Mouse (Mus musculus) left cerebral cortex, postnatal 14 days (tissue): ENCODE data around the gene Tgif1. TPM values are rescaled to one million over a fixed set of nuclear protein-coding genes. Genes with fewer than 3 reads are reported as not detected.
A peak's percentile ranks its signal among the peaks of the same experiment; 100 is the strongest.

ENCODE experiments used
- DNase-seq, 2 experiments: peaks; one replicate each; pipeline ENCODE4 v3.0.0; 2021 to 2022; ENCODE audit warnings: low spot score in 2 of 2, mixed read lengths in 1 of 2
- intact Hi-C: fragments of 180-260 bp; cut with DNase I; formaldehyde crosslinking; loops from one replicate; pipeline ENCODE4 v1.15.1; 2025
- long read RNA-seq, 2 experiments: library from polyadenylated mRNA; stranded (forward); transcript quantifications; one replicate each; pipeline ENCODE4 v2.0.0; 2021
- total RNA-seq, 2 experiments: library from RNA; stranded (reverse); gene quantifications; 2 replicates each; pipeline ENCODE4 v1.2.3; 2021

The Tgif1 gene
- 1 to 10 TPM; 2.1 to 3.4 TPM for total RNA-seq
- long read RNA-seq, experiment 1, partial matches to known transcripts, result 0 of 2 reads
- long read RNA-seq, experiment 1, other reads (novel, unspliced or antisense), result 1 of 2 reads
- long read RNA-seq, experiment 2, result 0 reads

DNA sequence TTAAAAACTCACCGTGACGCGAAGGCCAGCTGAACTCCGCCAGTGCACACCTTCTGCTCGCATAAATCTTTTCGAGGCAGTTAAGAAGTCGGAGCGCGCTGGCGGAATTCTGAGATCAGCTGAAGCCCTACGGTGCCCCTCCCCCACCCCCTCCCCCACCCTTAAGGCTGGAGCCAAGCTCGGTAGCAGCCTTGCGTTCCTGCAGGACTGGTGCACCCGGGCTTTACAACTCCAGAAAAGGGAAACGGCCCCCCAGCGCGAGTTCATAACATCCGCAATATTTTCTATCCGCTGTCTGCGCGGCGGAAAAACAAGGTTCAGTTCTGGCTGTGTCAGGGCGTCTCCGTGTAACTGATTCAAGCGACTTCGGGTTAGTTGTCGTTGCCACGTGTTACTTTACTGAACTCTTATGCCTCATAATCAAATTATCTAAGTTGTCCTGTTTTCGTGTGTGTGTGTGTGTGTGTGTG, at the start of gene Tgif1:
Gene Tgif1 (minus strand): TSS at position 111 of the 470 bp plus-strand sequence.
- no peak for DNase-seq
- intact Hi-C loops, result loop anchor here (5.0 kb wide), 2 partner anchors 96 to 114 kb away; no protein-coding TSS in a partner anchor

DNA sequence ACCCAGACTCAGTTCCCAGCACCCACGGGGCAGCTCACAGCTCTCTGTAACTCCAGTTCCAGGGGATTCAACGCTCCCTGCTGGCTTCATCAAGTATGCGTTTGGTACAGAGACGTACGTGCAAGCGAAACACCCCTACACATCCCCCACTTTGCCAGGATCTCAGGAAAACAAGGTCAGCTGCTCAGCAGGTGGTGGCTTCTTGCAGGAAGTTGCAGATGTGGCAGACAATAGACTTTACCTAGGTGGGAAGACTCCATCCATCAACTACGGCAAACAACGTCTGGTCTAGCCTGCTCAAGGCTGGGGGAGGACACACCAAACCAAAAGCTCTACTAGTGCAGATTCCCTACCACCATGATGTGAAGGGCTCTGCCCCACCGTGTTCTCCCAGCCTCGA, 47.3 kb upstream of the Tgif1 start:
- no peak for DNase-seq
- intact Hi-C loops, result no loop called here

DNA sequence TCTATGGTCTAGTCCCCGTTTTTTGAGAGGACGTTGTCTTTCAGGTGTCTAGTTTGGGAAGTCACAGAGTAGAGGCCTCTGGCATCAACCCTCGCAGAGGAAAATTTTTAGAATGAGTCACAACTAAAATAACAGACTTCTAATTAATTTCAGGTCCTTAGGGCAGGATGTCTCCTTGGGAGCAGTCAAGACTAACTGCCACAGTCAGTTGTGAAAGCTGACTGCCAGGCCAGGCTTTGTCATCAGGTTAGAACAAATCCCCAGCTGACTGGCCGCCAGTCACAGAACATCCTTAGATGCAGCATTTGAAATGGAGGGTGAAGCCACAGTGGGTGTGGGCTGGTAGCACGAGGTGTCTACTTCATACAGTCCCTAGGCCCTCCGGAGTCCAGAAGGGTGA, 46.3 kb upstream of the Tgif1 start:
- intact Hi-C loops, result no loop called here
- DNase-seq, result no peak

DNA sequence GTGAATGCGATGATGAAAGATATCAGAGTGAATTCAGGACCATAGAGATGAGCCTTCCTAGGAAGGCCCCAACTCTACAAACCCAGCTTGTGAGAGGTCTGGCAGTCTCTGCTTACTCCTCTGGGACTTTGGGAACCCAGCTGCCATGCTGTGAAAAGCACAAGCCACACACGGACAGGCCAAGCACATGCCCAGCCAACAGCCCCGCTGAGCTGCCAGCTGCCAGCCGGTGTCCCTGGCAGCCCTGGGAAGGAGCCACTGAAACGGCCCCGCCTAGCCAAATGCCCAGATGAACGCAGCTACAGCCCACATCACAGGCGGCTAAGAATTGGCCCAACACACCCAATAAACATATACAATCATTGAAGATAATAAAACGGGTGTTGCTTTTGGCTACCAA, 41.5 kb upstream of the Tgif1 start:
- peak; percentile 9 to 11 for DNase-seq
- intact Hi-C loops, result no loop called here

DNA sequence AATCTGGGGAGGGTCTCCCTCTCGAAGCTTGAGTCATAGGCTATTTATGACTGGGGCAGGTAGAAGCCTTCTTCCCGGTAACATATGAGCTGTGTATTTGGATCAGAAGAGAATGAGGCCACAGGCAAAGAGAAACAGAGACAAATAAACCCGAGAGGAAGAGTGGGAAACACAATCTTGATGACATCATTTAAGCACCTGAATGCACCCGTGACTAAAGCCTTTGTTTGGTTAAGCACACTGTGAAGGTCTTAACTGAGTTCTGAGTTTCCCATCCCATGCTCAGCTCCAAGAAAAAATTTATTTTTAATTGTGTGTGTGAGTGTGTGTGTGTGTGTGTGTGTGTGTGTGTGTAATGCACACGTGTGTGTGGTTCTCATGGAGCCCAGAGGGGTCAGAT, 39.8 kb upstream of the Tgif1 start:
- intact Hi-C loops, result no loop called here
- DNase-seq, result no peak

DNA sequence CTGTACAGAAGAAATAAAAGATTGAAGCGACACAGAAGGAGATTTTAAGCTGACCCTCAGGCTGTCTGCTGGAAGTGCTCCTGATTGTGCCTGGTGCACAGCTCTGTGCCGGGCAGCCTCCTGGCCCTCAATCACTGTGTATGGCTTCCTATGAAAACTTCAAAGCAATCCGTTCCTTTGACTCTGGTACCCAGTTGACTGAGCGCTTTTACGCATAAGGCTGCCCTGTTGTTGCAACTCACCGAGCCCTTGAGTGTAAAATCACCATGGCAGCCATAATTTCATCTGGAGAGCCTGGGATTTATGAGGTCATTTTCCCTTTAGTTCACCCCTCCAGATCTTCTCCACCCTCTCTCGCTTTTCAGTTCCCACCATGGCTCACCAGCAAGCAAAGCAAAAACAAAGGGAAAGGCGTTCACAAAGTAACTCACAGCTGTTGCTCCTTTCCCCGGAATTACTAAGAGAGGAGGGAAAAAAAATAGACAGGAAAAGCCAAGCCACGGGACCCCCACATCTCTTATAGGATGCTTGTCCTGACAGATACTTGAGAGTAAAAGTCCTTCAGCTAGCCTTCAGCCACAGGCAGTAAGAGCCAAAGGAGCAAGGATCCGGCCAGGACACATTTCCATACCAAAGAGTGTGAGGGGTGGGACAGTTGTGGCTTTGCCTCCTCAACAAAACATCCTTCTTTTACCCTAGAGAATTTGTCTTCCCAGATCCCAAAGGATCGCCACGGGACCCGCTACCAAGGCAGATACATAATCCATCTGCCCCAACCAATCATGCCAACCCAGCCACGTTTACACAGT, 39.1 kb upstream of the Tgif1 start:
- DNase-seq, result no peak
- intact Hi-C loops, result no loop called here

DNA sequence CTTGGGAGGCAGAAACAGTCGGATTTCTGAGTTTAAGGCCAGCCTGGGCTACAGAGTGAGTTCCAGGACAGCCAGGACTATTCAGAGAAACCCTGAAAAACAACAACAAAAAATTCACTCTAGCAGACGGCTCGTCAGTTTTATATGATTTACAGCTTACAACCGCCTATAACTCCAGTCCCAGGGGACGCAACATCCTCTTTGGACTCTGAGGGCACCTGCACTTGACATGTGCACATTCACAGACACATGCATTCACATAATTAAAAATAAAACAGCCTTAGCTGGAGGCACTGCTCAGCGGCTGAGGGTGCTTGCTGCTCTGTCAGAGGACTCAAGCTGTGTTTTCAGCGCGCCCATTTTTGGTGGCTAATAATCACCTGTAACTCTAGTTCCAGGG, 37.2 kb upstream of the Tgif1 start:
- DNase-seq, result no peak
- intact Hi-C loops, result no loop called here

DNA sequence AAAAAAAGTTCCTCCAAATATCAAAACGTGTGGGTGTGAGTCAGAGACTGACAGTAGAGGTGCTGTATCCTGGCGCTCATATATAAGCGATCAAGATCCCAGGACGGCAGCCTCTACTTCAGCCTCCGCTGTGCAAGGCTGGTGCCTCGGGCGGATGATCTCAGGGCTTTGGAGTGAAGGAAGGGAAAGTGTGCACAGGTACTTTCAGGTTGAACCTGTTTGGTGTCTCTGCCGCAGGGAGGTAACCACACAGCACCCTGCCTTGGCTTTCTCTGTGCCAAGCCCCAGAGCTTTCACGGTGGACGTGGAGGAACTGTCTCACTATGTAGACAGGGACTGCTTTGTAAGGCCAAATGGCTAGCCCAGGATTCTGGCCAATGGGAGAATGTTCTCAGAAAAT, 35.3 kb upstream of the Tgif1 start:
- no peak for DNase-seq
- intact Hi-C loops, result no loop called here

DNA sequence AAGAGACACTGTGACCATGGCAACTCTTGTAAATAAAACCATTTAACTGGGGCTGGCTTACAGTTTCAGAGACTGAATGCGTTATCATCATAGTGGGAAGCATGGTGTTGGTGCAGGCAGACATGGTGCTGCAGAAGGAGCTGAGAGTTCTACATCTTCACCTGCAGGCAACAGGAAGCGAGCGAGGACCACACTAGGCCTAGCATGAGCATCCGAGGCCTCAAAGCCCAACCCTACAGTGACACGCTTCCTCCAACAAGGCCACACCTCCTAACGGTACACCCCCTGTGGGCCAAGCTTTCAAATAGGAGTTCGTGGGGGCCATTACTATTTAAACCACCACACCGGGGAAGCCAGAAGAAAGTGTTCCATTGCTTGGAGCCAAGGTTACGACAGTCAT, 34.5 kb upstream of the Tgif1 start:
- no peak for DNase-seq
- intact Hi-C loops, result no loop called here

DNA sequence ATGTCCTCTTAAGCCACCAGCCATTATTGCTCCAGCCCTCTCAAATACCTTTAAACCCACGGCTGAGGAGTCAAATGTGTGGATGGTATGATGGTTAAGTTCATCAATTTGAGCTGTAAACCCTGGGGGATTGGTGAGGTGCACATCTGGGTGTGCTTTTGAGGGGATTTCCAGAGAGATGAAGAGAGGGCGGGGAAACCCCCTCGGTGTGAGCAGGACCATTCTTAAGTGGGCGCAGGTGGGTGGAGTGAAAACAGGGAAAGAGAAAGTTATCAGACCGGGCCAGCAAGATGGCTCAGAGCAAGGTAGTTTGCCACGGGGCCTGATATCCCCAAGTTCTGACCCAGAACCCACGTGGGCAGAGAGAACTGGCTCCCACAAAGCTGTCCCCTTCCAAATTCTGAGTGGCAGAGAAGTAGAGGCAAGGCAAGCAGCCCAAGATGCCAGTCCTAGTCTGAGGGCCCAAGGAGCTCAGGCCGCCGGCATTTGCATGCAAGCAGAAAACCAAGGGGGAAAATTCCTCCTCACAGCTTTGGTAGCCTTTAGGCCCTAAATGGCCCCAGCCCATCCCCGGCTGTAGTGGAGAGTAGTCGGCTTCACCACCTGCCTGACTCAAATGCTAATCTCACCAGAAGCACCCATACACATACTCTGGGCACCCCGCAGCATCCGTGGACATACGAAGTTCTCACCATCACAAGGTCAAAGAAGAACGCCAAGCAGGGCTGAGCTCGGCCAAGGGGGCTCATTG, 33.5 kb upstream of the Tgif1 start:
- intact Hi-C loops, result no loop called here
- no peak for DNase-seq

DNA sequence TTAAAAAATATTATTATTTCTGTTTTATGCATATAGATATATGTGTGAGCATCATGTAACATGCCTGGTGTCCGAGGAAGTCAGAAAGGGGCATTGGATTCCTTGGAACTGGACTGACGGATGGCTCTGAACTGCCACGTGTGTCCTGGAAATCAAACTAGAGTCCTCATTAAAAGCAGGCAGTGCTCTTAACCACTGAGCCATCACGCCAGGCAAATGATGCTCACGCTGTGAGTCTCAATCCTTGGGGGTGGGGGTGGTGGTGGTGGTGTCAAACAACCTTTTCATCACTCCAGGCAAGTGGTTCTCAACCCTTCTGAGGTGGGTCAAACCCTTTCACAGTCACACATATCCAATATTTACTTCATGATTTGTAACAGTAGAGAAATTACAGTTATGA, 32.5 kb upstream of the Tgif1 start:
- intact Hi-C loops, result no loop called here
- DNase-seq, result no peak

DNA sequence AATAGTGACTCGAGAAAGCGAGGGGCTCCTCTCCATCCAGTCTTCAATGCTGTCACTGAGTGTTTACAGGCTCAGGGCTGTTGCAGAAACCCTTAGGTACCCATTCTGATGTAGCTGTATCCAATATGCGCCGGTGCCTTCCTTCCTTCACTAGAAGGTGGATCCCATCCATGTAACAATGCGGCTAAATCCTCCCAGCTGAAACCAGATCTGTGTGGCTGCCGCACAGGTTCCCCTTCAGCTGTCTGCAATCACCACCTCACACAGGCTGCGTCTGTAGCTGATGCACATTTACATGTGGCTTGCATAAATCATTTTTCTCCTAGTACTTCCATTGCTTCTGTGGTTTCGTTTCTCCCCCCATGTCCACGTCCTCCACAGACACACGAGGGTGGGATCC, 28.6 kb upstream of the Tgif1 start:
- intact Hi-C loops, result no loop called here
- no peak for DNase-seq

DNA sequence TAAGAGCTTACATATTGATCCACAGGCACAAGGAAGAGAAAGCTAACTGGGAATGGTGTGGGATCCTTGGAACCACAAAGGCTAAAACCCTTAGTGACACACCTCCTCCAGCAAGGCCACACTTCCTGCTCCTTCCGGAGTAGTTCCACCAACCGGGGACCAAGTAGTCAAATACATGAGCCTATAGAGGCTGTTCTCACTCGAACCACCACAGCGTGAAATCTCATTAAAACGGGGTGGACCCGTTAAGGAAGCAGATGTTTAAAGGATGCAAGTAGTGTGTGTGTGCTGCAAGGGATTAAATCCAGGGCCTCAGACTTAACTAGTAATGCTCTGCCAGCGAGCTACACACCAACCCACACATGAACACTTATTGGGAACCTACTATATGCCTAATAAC, 27.8 kb upstream of the Tgif1 start:
- DNase-seq, result no peak
- intact Hi-C loops, result no loop called here

DNA sequence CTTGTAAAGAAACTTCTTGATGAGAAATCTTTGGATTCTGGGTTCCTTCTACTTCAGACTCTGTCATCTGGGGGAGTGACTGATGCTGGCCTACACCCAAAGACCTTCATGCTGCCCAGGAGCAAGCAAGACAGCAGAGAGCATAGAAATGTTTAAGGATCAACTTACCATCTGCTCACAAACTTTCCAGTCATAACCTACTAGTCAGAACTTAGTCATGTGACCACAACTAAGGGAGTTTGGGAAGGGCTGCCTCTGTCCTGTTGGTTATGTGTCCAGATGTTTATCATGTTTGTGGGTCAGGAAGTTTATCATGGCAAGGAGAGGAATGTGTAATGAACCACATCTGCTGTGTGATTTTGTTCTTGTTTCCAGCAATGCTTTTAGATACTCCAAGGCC, 24.9 kb upstream of the Tgif1 start:
- intact Hi-C loops, result no loop called here
- no peak for DNase-seq

DNA sequence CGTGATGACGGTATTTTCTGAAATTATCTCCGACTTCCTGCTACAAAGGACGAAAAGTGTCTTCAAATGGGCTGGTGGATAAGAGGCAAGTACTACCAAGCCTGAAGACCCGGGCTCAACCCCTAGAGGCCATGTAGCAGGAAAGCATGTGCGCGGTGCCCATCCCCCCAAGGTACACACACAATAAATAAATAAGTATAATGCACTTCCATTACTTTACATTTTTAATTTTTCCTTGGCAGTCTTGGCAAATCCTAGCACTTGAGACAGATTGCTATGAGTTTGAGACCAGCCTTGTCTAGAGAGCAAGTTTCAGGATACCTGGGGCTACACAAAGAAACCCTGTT, 20.4 kb upstream of the Tgif1 start:
- intact Hi-C loops, result no loop called here
- DNase-seq, result no peak

DNA sequence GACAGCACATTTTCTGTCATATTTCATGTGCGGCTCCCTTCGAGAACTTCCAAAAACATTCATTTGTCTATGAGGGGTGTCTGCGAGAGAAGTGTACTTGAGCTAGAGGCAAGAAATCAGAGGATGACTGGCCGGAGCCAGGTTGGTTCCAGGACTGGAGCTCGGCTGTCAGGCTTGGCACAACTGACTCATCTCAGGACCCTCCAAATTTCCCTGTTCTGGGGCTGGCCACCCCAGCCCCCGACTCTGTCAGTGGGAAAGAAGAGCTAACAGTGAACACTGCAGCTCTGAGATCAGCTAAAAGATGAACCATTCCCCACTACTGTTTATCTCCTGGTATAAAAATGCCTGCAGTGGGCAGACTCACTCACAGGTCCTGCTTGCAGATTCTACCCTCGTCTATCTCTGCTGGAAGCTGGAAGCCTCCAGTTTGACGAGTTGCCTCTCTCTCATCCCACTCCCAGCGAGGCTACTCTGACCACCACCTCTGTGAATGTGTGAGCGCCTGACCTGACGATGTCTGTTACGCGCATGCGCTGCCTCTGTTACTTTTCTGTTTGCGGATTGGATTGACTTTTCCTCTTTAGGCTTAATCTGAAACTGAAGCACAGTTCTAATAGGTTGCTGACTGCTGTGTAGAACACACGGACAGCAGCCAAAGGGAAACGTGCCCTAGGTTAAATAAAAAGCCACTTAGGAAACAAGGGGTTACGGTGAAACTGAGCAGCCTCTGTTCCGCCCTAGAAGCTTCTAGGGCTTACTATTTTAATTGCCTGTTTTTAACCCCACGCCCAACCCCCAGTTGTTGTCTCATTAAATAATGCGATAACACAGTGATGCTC, 19.8 kb upstream of the Tgif1 start:
- no peak for DNase-seq
- intact Hi-C loops, result no loop called here

DNA sequence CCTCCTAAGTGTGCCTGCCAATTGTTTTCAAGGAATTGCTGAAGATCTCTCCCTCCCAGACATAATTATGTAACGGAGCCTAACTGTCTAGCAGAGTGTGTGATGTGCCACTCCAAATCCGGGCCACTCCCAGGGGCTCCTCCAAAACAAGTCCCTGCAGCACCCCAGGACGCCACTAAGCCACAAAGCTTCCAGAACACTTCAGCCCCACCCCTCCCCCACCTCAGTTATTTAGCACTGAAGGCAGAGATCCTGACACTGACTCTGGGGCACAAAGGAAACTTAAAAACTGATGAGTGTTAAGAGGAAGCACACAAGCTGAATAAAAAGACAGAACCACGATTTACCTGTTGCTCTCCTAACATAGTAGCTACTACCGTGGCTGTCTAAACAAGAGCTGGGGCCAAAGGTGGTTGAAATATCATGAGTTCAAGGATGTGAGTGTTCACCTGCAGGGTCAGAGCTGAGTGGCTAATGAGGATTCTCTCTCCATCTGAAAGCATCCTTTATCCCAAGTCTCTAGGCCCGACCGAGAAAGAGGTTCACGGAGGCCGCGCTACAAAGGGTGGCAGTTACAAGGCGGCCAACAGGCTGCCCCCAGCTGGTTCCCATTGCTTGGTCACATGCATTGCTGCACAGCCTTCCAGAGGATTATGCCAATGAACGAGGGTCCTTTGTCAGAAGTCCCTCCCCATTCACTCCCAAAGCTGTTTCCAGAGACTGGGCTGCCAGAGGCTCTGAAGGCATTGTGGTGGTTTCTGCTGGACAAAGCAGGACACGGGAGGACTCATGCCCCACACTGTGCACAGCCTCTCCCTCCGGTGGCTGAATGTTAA, 19.0 kb upstream of the Tgif1 start:
- intact Hi-C loops, result no loop called here
- peak in 1 of 2 experiments; percentile 45 for DNase-seq

DNA sequence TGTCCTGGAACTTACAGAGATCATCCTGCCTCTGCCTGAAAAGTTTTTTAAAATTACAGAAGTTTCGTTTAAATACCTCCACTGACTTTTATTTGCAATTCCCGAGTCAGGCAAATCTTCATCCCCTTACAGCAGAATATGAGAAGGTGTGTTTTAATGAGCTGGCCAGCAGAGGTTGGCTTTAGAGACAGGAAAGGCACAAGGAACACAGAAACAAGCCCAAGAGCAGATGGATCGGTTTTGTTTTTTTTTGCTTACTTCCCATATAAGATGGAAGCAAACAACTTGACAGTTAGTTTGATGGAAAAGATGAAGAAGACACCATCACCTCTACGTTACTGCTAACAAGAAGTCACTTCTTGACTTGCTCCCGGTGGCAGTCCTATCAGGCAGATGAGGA, 18.3 kb upstream of the Tgif1 start:
- intact Hi-C loops, result no loop called here
- no peak for DNase-seq

DNA sequence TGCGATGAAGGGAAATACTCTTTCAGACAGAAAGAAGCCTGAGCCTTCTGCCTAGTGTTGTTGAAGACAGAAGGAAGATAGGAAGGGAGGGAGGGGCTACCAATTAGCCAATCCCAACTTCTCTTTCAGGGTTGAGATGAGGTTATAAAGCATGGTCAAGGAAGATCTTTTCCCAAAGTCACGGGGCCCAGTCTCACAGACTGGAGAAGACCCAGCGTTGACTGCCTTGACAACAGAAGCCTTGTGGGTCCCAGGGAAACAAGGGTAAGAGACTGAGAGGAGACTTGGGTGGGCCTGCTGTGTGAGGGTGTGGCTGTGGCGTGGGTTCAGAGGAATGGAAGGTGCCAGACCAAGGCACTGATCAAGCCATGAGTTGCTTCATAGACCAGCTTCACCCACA, 17.2 kb upstream of the Tgif1 start:
- no peak for DNase-seq
- intact Hi-C loops, result no loop called here
